Mouse (Mus musculus): ENCODE results near the gene Arl4c. TPM values are rescaled to one million over a fixed set of nuclear protein-coding genes. Genes with fewer than 3 reads are reported as not detected.

Gene Arl4c
- polyA plus RNA-seq, 1 experiment from 2014 or later = 0.94 TPM

DNA sequence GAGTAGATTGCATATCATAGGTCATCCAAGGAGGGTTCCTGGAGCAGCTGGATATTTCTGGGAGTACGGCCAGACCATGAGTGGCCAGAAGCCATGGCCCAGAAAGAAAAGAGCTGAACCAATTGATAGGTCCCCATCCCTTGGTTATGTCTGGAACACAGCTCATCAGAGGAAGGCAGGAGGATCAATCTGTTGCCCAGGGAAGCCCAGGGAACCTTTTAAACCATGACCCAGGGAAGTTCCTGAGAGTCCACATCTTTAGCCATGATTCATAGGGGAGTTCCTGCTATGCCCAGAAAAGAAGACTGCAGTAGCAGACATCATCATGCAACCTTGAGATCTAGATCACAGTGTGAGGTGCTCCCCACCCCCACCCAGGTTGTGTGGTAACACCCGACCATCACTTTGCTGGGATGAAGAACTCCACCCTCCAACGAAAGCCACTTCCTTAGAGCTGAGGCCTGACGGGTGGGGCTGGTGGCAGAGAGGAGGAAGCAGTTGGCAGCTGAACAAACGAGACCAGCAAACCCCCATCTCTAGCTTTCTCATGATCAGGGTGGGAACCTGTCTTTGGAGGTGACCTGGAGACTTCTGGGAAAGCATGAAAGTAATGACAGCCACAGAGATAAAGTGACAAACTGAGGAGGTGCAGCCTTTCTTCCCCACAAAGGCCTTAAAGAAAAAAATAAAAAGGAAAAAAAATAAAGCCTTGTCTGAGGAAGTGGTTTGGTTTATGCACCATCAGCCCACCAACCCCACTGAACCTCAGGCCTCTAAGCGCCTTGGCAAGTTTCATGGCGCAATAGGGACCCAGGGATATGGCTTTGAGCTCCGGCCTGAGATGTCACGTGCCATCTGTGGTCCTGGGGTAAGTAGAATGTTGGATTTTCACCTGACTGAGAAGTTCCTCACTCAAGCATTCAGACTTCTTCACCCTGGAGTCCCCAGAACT, 47.2 kb downstream of the Arl4c start:
- Histone ChIP-seq H3K9me3 (replicated peaks) (no peaks in the 10 kb centered on the region), H3K27me3 (no peaks in the 10 kb centered on the region), H3K4me1 (replicated peaks) (no peaks in the 10 kb centered on the region), H3K36me3 (replicated peaks) (no peaks in the 10 kb centered on the region), H3K9ac (no peak overlapping the region), H3K4me2 (no peak overlapping the region), H3K4me3 (replicated peaks) (no peak overlapping the region), H3K27ac (replicated peaks) (peak overlapping the region; percentile 38; the same call in 1 of the 2 replicates)
- 18% methylated on average over 9 of the region's 9 CpGs for whole genome bisulfite sequencing (ENCODE audit: insufficient replicate concordance)
- ATAC-seq (ENCODE audit: insufficient read depth) = no peak

GRCm38 (mm10) chr1:88653614-88654520, 48.2 kb downstream of the Arl4c start:
- Histone ChIP-seq H3K27me3 (no peaks in the 10 kb centered on the region), H3K4me2 (no peak overlapping the region), H3K4me3 (replicated peaks) (no peak overlapping the region), H3K36me3 (replicated peaks) (no peaks in the 10 kb centered on the region), H3K9ac (no peak overlapping the region), H3K4me1 (replicated peaks) (no peaks in the 10 kb centered on the region), H3K9me3 (replicated peaks) (no peaks in the 10 kb centered on the region), H3K27ac (replicated peaks) (no peak overlapping the region)
- 58% methylated on average over 7 of the region's 7 CpGs for whole genome bisulfite sequencing (ENCODE audit: insufficient replicate concordance)
- no peak for ATAC-seq (ENCODE audit: insufficient read depth)

GRCm38 (mm10) chr1:88652682-88653081, 49.3 kb downstream of the Arl4c start:
- ATAC-seq (ENCODE audit: insufficient read depth) = no peak
- Histone ChIP-seq H3K9me3 (replicated peaks) (no peaks in the 10 kb centered on the region), H3K9ac (no peak overlapping the region), H3K36me3 (replicated peaks) (no peaks in the 10 kb centered on the region), H3K27ac (replicated peaks) (no peak overlapping the region), H3K27me3 (no peaks in the 10 kb centered on the region), H3K4me3 (replicated peaks) (no peak overlapping the region), H3K4me1 (replicated peaks) (no peaks in the 10 kb centered on the region), H3K4me2 (no peak overlapping the region)
- WGBS (ENCODE audit: insufficient replicate concordance) = 57% methylated on average over 8 of the region's 8 CpGs

- WGBS (ENCODE audit: insufficient replicate concordance) = 61% methylated on average over 9 of the region's 9 CpGs
- ATAC-seq (ENCODE audit: insufficient read depth) = no peak
- Histone ChIP-seq H3K27ac (replicated peaks) (no peak overlapping the region), H3K4me1 (replicated peaks) (0 out of 2 replicates have a peak, but pooled peaks cover under 1% of the 10 kb centered on the region), H3K9me3 (replicated peaks) (no peaks in the 10 kb centered on the region), H3K4me3 (replicated peaks) (no peak overlapping the region), H3K9ac (no peak overlapping the region), H3K4me2 (no peak overlapping the region), H3K36me3 (replicated peaks) (no peaks in the 10 kb centered on the region), H3K27me3 (no peaks in the 10 kb centered on the region)
Measured at GRCm38 (mm10) chr1:88651668-88652067, 50.4 kb downstream of the Arl4c start.

- no peak overlapping the region for H3K4me2 ChIP-seq
Measured at GRCm38 (mm10) chr1:88648742-88649141, 53.3 kb downstream of the Arl4c start.

GRCm38 (mm10) chr1:88645599-88646119, 56.4 kb downstream of the Arl4c start:
- Histone ChIP-seq H3K9ac (no peak overlapping the region), H3K27me3 (no peaks in the 10 kb centered on the region), H3K36me3 (replicated peaks) (no peaks in the 10 kb centered on the region), H3K27ac (replicated peaks) (no peak overlapping the region), H3K4me1 (replicated peaks) (peaks cover 10% of the 10 kb centered on the region; the same call in 1 of the 2 replicates), H3K9me3 (replicated peaks) (no peaks in the 10 kb centered on the region), H3K4me3 (replicated peaks) (no peak overlapping the region), H3K4me2 (no peak overlapping the region)
- WGBS (ENCODE audit: insufficient replicate concordance) = 37% methylated on average over 3 of the region's 3 CpGs
- no peak for ATAC-seq (ENCODE audit: insufficient read depth)

More at GRCm38 (mm10) chr1:88648742-88649141, 53.3 kb downstream of the Arl4c start:
- Histone ChIP-seq H3K9me3 (replicated peaks) (no peaks in the 10 kb centered on the region), H3K4me3 (replicated peaks) (no peak overlapping the region), H3K36me3 (replicated peaks) (no peaks in the 10 kb centered on the region), H3K4me1 (replicated peaks) (peaks cover 10% of the 10 kb centered on the region; the same call in 1 of the 2 replicates), H3K9ac (no peak overlapping the region), H3K27me3 (no peaks in the 10 kb centered on the region), H3K27ac (replicated peaks) (no peak overlapping the region)
- ATAC-seq (ENCODE audit: insufficient read depth) = no peak
- 63% methylated on average over 4 of the region's 4 CpGs for WGBS (ENCODE audit: insufficient replicate concordance)

DNA sequence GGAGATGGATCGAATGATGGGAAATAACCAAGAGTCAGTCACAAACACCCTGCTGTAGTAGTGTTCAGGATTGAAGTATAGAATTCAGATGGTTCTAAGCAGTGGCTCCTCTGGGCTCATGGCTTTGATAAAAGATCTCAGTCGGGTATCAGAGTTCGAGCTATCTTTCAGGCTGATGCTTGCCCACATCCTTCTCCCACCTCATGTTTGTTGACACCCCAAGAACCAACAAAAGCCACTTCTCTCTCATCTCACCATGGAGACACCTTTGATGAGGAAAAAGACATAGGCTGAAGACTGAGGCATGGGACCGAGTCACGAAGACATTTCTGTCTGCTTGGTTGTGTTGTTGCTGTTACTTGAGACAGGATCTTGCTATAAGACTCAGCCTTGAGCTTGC, 57.6 kb downstream of the Arl4c start:
- H3K36me3 ChIP-seq (replicated peaks) = no peaks in the 10 kb centered on the region
- no peaks in the 10 kb centered on the region for H3K27me3 ChIP-seq
- no peak overlapping the region for H3K27ac ChIP-seq (replicated peaks)
- H3K9me3 ChIP-seq (replicated peaks) = no peaks in the 10 kb centered on the region
- peaks cover 15% of the 10 kb centered on the region; the same call in 1 of the 2 replicates for H3K4me1 ChIP-seq (replicated peaks)
- no peak overlapping the region for H3K4me3 ChIP-seq (replicated peaks)
- no peak overlapping the region for H3K9ac ChIP-seq
- WGBS (ENCODE audit: insufficient replicate concordance) = 58% methylated on average over 5 of the region's 5 CpGs
- no peak overlapping the region for H3K4me2 ChIP-seq
- ATAC-seq (ENCODE audit: insufficient read depth) = no peak

GRCm38 (mm10) chr1:88643181-88643823, 58.7 kb downstream of the Arl4c start:
- Histone ChIP-seq H3K4me1 (replicated peaks) (peaks cover 15% of the 10 kb centered on the region; the same call in 1 of the 2 replicates), H3K9ac (no peak overlapping the region), H3K9me3 (replicated peaks) (no peaks in the 10 kb centered on the region), H3K4me2 (no peak overlapping the region), H3K27ac (replicated peaks) (no peak overlapping the region), H3K4me3 (replicated peaks) (no peak overlapping the region), H3K27me3 (no peaks in the 10 kb centered on the region), H3K36me3 (replicated peaks) (no peaks in the 10 kb centered on the region)
- no peak for ATAC-seq (ENCODE audit: insufficient read depth)
- WGBS (ENCODE audit: insufficient replicate concordance) = 58% methylated on average over 5 of the region's 5 CpGs

- H3K27me3 ChIP-seq = no peaks in the 10 kb centered on the region
- ATAC-seq (ENCODE audit: insufficient read depth) = no peak
- peaks cover 15% of the 10 kb centered on the region; the same call in 1 of the 2 replicates for H3K4me1 ChIP-seq (replicated peaks)
- no peak overlapping the region for H3K4me2 ChIP-seq
- WGBS (ENCODE audit: insufficient replicate concordance) = 50% methylated on average over 4 of the region's 4 CpGs
- H3K4me3 ChIP-seq (replicated peaks) = no peak overlapping the region
- no peaks in the 10 kb centered on the region for H3K36me3 ChIP-seq (replicated peaks)
- no peak overlapping the region for H3K9ac ChIP-seq
- no peaks in the 10 kb centered on the region for H3K9me3 ChIP-seq (replicated peaks)
- H3K27ac ChIP-seq (replicated peaks) = no peak overlapping the region
Measured at GRCm38 (mm10) chr1:88642735-88643134, 59.3 kb downstream of the Arl4c start.

GRCm38 (mm10) chr1:88641678-88642215, 60.3 kb downstream of the Arl4c start:
- 50% methylated on average over 2 of the region's 2 CpGs for WGBS (ENCODE audit: insufficient replicate concordance)
- no peak for ATAC-seq (ENCODE audit: insufficient read depth)
- Histone ChIP-seq H3K36me3 (replicated peaks) (no peaks in the 10 kb centered on the region), H3K27ac (replicated peaks) (no peak overlapping the region), H3K9ac (no peak overlapping the region), H3K4me3 (replicated peaks) (no peak overlapping the region), H3K9me3 (replicated peaks) (no peaks in the 10 kb centered on the region), H3K4me2 (no peak overlapping the region), H3K27me3 (no peaks in the 10 kb centered on the region), H3K4me1 (replicated peaks) (peaks cover 15% of the 10 kb centered on the region; the same call in 1 of the 2 replicates)
